Mouse (Mus musculus): ENCODE results near the gene Per2. TPM values are rescaled to one million over a fixed set of nuclear protein-coding genes. Genes with fewer than 3 reads are reported as not detected.
A peak's percentile ranks its signal among the peaks of the same experiment; 100 is the strongest.

Gene Per2
- total and polyA plus RNA-seq, 3 experiments: 2.7 to 5.8 (median 4.7) TPM

GRCm38 (mm10) chr1:91397927-91398259 is 61.2 kb downstream of the Per2 start:
- in situ Hi-C loops (cut with MboI; ENCODE audit: low pct_ligation_motif_present, low pct_unique_long_range_greater_than_20kb, low sequenced_read_pairs): no loop called here
- peak overlapping the region; percentile 79 for H3K9ac ChIP-seq (ENCODE audit: insufficient read depth, low read depth)
- H3K4me2 ChIP-seq (ENCODE audit: insufficient read depth, low read depth, poor library complexity, severe bottlenecking): peak overlapping the region; percentile 76

GRCm38 (mm10) chr1:91390369-91390768 is 68.8 kb downstream of the Per2 start:
- peaks cover 53% of the 10 kb centered on the region for H3K79me2 ChIP-seq (replicated peaks; ENCODE audit: control insufficient read depth, extremely low read depth, insufficient read depth, poor library complexity, severe bottlenecking)
- H3K4me3 ChIP-seq (replicated peaks in 1 of 3; ENCODE audit: low read depth in 2 of 3, low read length in 2 of 3, poor library complexity in 1 of 3): no peak overlapping the region
- H3K36me3 ChIP-seq (replicated peaks in 1 of 2; ENCODE audit: control insufficient read depth in 1 of 2, insufficient read depth in 1 of 2, low read length in 1 of 2): peaks cover 52 to 92% of the 10 kb centered on the region in 2 experiments
- no peaks in the 10 kb centered on the region for H3K27me3 ChIP-seq (replicated peaks)
- peaks cover 7 to 38% of the 10 kb centered on the region in 2 experiments for H3K4me1 ChIP-seq (ENCODE audit: control insufficient read depth in 1 of 2, insufficient read depth in 2 of 2)
- no peaks in the 10 kb centered on the region for H3K9me3 ChIP-seq (replicated peaks; ENCODE audit: low read length)
- DNase-seq (ENCODE audit: extremely low read depth): no peak
- in situ Hi-C loops (cut with MboI; ENCODE audit: low pct_ligation_motif_present, low pct_unique_long_range_greater_than_20kb, low sequenced_read_pairs): no loop called here
- H3K27ac ChIP-seq (ENCODE audit: insufficient read depth, low read depth): no peak overlapping the region
- H3K4me2 ChIP-seq (ENCODE audit: insufficient read depth, low read depth, poor library complexity, severe bottlenecking): no peak overlapping the region
- H3K9ac ChIP-seq (ENCODE audit: insufficient read depth, low read depth): no peak overlapping the region
- dilution Hi-C loops (cut with MboI; ENCODE audit: extremely low pct_ligation_motif_present, extremely low pct_unique_long_range_greater_than_20kb, low sequenced_read_pairs): no loop called here
- TF ChIP-seq KAT2A (IDR thresholded peaks at IDR 0.05; ENCODE audit: insufficient replicate concordance, low read length) (no peak), ZKSCAN1 (IDR thresholded peaks at IDR 0.05; ENCODE audit: borderline replicate concordance, low read depth, low read length) (no peak), TCF12 (IDR thresholded peaks at IDR 0.05; ENCODE audit: low read depth, low read length) (no peak), NELFE (IDR thresholded peaks at IDR 0.05; ENCODE audit: low read depth, low read length) (no peak), CTCF (conservative IDR thresholded peaks at IDR 0.05 in 1 of 2, IDR thresholded peaks at IDR 0.05 in 1 of 2; ENCODE audit: low read depth in 2 of 2, low read length in 2 of 2) (no peak), MAZ (IDR thresholded peaks at IDR 0.05; ENCODE audit: low read depth, low read length) (no peak), RCOR1 (conservative IDR thresholded peaks at IDR 0.05; ENCODE audit: low read depth, low read length) (no peak), UBTF (IDR thresholded peaks at IDR 0.05; ENCODE audit: low read depth, low read length) (no peak), ZC3H11A (IDR thresholded peaks at IDR 0.05; ENCODE audit: low read depth, low read length) (no peak), HCFC1 (IDR thresholded peaks at IDR 0.05; ENCODE audit: low read depth, low read length) (no peak), SMC3 (IDR thresholded peaks at IDR 0.05; ENCODE audit: low read depth, low read length) (no peak), E2F4 (IDR thresholded peaks at IDR 0.05; ENCODE audit: insufficient replicate concordance, low read depth, low read length) (no peak), ETS1 (conservative IDR thresholded peaks at IDR 0.05; ENCODE audit: low read depth, low read length) (no peak), IRF4 (IDR thresholded peaks at IDR 0.05; ENCODE audit: low read depth, low read length) (no peak), POLR2AphosphoS2 (IDR thresholded peaks at IDR 0.05; ENCODE audit: low read depth, low read length) (no peak), TBP (conservative IDR thresholded peaks at IDR 0.05; ENCODE audit: low read depth, low read length) (no peak), SIN3A (IDR thresholded peaks at IDR 0.05; ENCODE audit: low read length) (no peak), USF1 (IDR thresholded peaks at IDR 0.05; ENCODE audit: low read depth, low read length) (no peak)

More at GRCm38 (mm10) chr1:91397927-91398259, 61.2 kb downstream of the Per2 start:
- Histone ChIP-seq H3K4me3 (replicated peaks in 1 of 3; ENCODE audit: low read depth in 2 of 3, low read length in 2 of 3, poor library complexity in 1 of 3) (peak overlapping the region; percentile 81 to 90 (median 88)), H3K27ac (ENCODE audit: insufficient read depth, low read depth) (no peak overlapping the region), H3K27me3 (replicated peaks) (no peaks in the 10 kb centered on the region), H3K36me3 (replicated peaks in 1 of 2; ENCODE audit: control insufficient read depth in 1 of 2, insufficient read depth in 1 of 2, low read length in 1 of 2) (peaks cover 8 to 33% of the 10 kb centered on the region in 2 experiments), H3K9me3 (replicated peaks; ENCODE audit: low read length) (peaks cover 5% of the 10 kb centered on the region), H3K79me2 (replicated peaks; ENCODE audit: control insufficient read depth, extremely low read depth, insufficient read depth, poor library complexity, severe bottlenecking) (peaks cover 50% of the 10 kb centered on the region), H3K4me1 (ENCODE audit: control insufficient read depth in 1 of 2, insufficient read depth in 2 of 2) (peaks cover 12 to 47% of the 10 kb centered on the region in 2 experiments)
- TF ChIP-seq MAFK (IDR thresholded peaks at IDR 0.05; ENCODE audit: insufficient replicate concordance, low read length) (no peak), HCFC1 (IDR thresholded peaks at IDR 0.05; ENCODE audit: low read depth, low read length) (no peak), ETS1 (conservative IDR thresholded peaks at IDR 0.05; ENCODE audit: low read depth, low read length) (no peak)
- dilution Hi-C loops (cut with MboI; ENCODE audit: extremely low pct_ligation_motif_present, extremely low pct_unique_long_range_greater_than_20kb, low sequenced_read_pairs): no loop called here
- DNase-seq (ENCODE audit: extremely low read depth): no peak
